Mouse (Mus musculus) MEL-GATA-1-ER (cell line): ENCODE data around the gene Btg3.
"Not testable (repeated sequence)": the region's sequence is repeated elsewhere in the genome, so short reads cannot be mapped to it uniquely, and the experiment has no call there.

Experiments
- DNase-seq: peaks from one replicate; pipeline ENCODE4 v3.0.0-alpha.2; 2012; ENCODE audit warnings: low read depth; ENCODE audit errors: extremely low read depth

Gene Btg3

GRCm38 (mm10) chr16:78376745-78377570 is at the start of gene Btg3:
Btg3 (minus strand) TSS chr16:78377192.
- DNase-seq: peak; percentile 80

DNA sequence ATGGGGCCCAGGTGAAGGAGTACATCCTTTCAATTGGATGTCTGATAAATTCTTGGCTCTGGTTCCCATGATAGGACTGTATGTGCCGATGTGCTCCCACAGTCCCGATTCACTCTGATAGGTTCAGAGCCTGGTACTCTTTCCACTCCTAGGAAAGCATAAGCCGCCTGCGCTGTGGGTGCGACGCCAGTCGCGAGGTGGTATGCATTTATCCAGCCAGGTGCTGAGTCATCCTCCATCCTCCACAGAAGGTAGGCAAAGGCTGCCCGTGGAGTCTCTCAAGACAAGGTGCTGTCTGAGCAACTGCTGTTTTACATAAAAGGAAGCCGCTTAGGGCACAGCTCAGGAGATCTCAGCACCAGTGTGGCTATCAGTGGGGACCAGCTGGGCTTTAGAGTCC is 40.7 kb upstream of the Btg3 start:
- DNase-seq: no peak

DNA sequence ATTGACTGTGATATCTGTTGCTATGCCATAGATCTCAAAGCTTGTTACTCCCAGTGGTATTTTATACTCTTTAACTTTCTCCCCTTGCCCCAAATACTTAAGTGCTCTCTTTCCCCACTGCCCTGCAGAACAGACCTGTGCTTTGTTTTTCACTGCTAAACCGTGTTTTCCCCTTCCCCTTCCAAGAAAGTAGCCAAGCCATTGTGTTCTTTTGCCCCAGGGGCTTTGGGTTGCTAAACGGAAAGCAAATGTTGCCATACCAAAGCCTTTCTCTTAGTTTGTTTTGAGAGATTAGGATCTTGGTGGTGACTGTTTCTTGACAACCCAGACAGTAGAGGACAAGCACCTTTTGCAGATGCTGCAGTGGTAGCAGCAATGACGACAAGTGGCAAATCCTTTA is 39.5 kb upstream of the Btg3 start:
- no peak for DNase-seq

GRCm38 (mm10) chr16:78409991-78410390 is 33.0 kb upstream of the Btg3 start:
- DNase-seq: no peak

GRCm38 (mm10) chr16:78407855-78408254 is 30.9 kb upstream of the Btg3 start:
- no peak for DNase-seq

DNA sequence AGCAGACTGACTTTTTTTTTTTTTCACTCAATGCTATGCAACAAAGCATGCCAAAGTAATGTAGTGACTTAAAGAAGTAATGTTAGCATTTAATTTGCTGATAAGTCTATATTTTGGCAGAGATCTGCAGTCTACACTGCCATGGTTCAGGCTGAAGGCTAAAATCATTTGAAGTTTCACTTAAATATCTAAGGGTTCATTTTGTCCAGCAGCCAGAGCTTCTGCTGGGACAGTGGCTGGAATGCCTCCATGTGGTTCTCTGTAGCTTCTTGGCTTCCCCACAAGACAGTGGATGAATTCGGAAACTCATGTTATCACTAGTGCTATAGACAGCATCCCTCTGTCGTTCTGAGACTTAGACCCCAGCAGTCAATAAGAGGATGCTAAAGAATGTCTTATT is 29.7 kb upstream of the Btg3 start:
- no peak for DNase-seq

DNA sequence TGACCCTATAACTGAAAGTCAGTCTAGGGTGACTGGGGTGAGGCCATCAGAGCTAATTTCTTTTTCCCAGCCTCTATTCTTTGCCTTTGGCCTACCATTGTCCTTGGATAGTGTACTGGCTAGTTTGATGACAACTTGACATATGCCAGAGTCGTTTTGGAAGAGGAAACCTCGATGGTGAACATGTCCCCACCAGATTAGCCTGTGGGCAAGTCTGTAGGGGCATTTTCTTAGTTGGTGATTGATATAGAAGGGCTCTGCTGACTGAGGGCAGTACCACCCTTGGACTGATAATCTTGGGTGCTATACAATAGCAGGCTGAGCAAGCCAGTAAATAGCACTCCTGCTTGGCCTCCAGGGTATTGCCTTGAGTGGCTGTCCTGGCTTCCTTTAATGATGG is 25.3 kb upstream of the Btg3 start:
- DNase-seq: no peak

- DNase-seq: no peak
Measured at GRCm38 (mm10) chr16:78399423-78399822, 22.4 kb upstream of the Btg3 start.

- DNase-seq: peak; percentile 66
Measured at GRCm38 (mm10) chr16:78398734-78399133, 21.7 kb upstream of the Btg3 start.

GRCm38 (mm10) chr16:78391354-78391753 is 14.4 kb upstream of the Btg3 start:
- DNase-seq: no peak

- DNase-seq: no peak
Measured at GRCm38 (mm10) chr16:78389986-78390385, 13.0 kb upstream of the Btg3 start.

DNA sequence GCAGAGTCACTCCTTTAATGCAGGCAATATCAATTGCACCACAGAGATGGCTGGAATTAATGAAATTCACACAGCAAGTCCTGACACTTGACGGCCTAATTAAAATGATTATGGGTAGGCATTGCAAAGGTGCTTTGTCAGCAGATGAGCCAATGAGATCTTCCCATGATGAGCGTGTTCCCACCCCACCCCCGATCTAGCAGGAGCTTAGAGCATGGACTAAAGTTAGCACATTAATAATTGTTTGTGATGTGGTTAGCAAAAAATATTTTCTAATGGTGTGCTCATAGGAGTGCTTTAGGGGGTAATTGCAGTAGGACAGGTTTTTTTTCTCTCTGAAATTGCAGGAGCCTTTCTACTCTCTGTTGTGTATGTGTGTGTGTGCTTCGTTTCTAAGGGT is 12.1 kb upstream of the Btg3 start:
- DNase-seq: no peak

GRCm38 (mm10) chr16:78378493-78378892 is 1.5 kb upstream of the Btg3 start:
- no peak for DNase-seq

GRCm38 (mm10) chr16:78375821-78376691 is 936 bp downstream of the Btg3 start:
- peak; percentile 55 for DNase-seq

- peak; percentile 50 for DNase-seq
Measured at GRCm38 (mm10) chr16:78375222-78375621, 1.8 kb downstream of the Btg3 start.

DNA sequence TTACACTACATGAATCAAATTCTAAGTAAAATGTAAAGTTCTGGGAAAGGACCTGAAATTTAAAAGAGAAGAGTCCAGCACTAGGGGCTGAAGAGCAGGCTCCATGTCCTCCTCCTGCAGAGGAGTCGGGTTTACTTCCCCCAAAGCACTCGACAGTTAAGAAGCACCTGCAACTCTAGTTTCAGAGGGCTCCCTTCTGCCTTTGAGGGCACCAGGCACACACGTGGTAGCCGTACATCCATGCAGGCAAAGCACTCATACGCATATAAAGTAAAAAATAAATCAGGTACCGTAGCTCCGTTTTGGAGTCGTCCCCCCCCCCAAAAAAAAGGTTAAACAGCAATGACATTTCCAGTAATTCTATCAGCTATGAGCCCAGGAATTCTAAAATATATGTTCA is 3.2 kb downstream of the Btg3 start:
- DNase-seq: no peak

DNA sequence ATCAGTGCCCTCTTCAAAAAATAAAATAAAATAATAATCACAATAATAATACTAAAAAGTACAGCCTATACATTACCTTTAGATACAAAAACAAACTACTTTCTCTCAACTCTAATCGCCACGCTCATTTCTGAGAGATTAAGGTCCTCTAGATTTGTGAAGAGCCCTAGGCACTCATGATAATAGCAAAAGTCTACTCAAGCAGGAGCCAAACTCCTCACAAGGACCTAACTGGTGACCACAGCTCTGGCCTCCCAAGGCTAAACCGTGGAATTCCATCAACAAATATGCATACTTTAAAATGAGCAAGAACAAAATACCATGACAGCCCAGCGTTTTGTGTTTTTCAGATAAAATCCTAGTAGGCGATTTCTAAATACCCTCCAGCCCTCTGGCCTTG is 4.2 kb downstream of the Btg3 start:
- no peak for DNase-seq

DNA sequence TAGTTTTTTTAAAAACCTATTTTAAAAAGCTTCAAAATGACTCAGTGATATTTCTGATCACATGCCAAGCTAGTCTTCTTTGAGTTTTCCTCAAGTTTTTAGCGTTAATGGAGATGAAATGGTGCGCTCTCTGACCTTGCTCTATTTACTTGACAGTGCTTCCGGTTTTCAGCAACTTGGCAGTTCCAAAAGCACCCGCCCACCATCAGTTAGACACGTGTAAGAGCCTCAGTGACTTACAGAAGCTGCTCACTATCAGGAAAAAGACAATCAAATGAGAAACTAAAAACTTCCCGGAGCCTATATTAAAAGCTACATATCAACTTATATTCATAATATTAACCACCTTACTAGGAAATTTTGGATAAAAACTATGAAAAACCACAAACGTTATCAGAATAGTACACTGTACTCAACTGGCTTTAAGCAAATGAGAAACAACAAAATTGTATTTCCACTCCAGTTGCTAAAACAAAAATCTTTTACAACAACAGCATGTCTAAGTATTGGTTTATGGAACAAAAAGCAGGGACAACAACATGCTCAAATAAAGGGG is 5.4 kb downstream of the Btg3 start:
- DNase-seq: peak; percentile 65

- DNase-seq: not testable (repeated sequence)
Measured at GRCm38 (mm10) chr16:78364554-78364953, 12.4 kb downstream of the Btg3 start.

GRCm38 (mm10) chr16:78361466-78361865 is 15.5 kb downstream of the Btg3 start:
- no peak for DNase-seq

- DNase-seq: no peak
Measured at GRCm38 (mm10) chr16:78357757-78358156, 19.2 kb downstream of the Btg3 start.

GRCm38 (mm10) chr16:78347328-78347926 is 29.6 kb downstream of the Btg3 start:
- no peak for DNase-seq
